Mouse (Mus musculus): ENCODE results near the gene Rasa3. TPM values are rescaled to one million over a fixed set of nuclear protein-coding genes. Genes with fewer than 3 reads are reported as not detected.
A peak's percentile ranks its signal among the peaks of the same experiment; 100 is the strongest.

Rasa3 gene
- total and polyA plus RNA-seq, 3 experiments = 22.4 to 28.0 TPM; not detected in 1

GRCm38 (mm10) chr8:13678182-13678581, 779 bp upstream of the Rasa3 start:
- TF ChIP-seq MAFK (IDR thresholded peaks at IDR 0.05; ENCODE audit: borderline replicate concordance, low read depth, low read length) (no peak), MXI1 (IDR thresholded peaks at IDR 0.05; ENCODE audit: low read depth, low read length) (no peak; the same call in 1 of the 2 replicates), SIN3A (IDR thresholded peaks at IDR 0.05; ENCODE audit: low read length) (no peak), ELF1 (IDR thresholded peaks at IDR 0.05; ENCODE audit: low read depth, low read length) (peak; percentile 55; the same call in 1 of the 2 replicates), SMC3 (IDR thresholded peaks at IDR 0.05; ENCODE audit: low read depth, low read length) (no peak), POLR2AphosphoS2 (IDR thresholded peaks at IDR 0.05; ENCODE audit: low read length) (no peak), TCF12 (IDR thresholded peaks at IDR 0.05; ENCODE audit: low read depth, low read length) (no peak), MEF2A (IDR thresholded peaks at IDR 0.05; ENCODE audit: extremely low read depth, insufficient replicate concordance, low read depth, low read length, poor library complexity, severe bottlenecking) (no peak)
- Histone ChIP-seq H3K9me3 (replicated peaks; ENCODE audit: insufficient read depth, low read length) (no peaks in the 10 kb centered on the region), H3K79me2 (ENCODE audit: control insufficient read depth, insufficient read depth, low read length, poor library complexity) (peaks cover 28% of the 10 kb centered on the region), H3K4me3 (ENCODE audit: control insufficient read depth in 1 of 2, insufficient read depth in 1 of 2, low read depth in 2 of 2, low read length in 2 of 2) (peak overlapping the region; percentile 59 to 83), H3K9ac (ENCODE audit: control insufficient read depth, low read depth, low read length, poor library complexity, severe bottlenecking) (peak overlapping the region; percentile 59), H3K36me3 (ENCODE audit: control insufficient read depth in 1 of 2, insufficient read depth in 2 of 2, low read length in 2 of 2) (peaks cover 0 to 11% of the 10 kb centered on the region in 2 experiments; a peak in 2 of 4 replicates), H3K27ac (ENCODE audit: control insufficient read depth, low read depth, low read length) (peak overlapping the region; percentile 17), H3K27me3 (ENCODE audit: control insufficient read depth in 1 of 2, insufficient read depth in 2 of 2, low read length in 2 of 2) (no peaks in the 10 kb centered on the region), H3K4me1 (ENCODE audit: control insufficient read depth in 1 of 2, insufficient read depth in 2 of 2, low read length in 2 of 2) (peaks cover 11 to 26% of the 10 kb centered on the region in 2 experiments)
- peak; percentile 79 for DNase-seq (ENCODE audit: low read depth, low spot score)

- H3K4me1 ChIP-seq (ENCODE audit: control insufficient read depth in 1 of 2, insufficient read depth in 2 of 2, low read length in 2 of 2) = peaks cover 16 to 37% of the 10 kb centered on the region in 2 experiments
- DNase-seq (ENCODE audit: low read depth, low spot score) = peak; percentile 79
- H3K79me2 ChIP-seq (ENCODE audit: control insufficient read depth, insufficient read depth, low read length, poor library complexity) = peaks cover 33% of the 10 kb centered on the region
- H3K4me3 ChIP-seq (ENCODE audit: control insufficient read depth in 1 of 2, insufficient read depth in 1 of 2, low read depth in 2 of 2, low read length in 2 of 2) = peak overlapping the region; percentile 69 to 97
- H3K9me3 ChIP-seq (replicated peaks; ENCODE audit: insufficient read depth, low read length) = no peaks in the 10 kb centered on the region
- H3K27me3 ChIP-seq (ENCODE audit: control insufficient read depth in 1 of 2, insufficient read depth in 2 of 2, low read length in 2 of 2) = no peaks in the 10 kb centered on the region
- H3K9ac ChIP-seq (ENCODE audit: control insufficient read depth, low read depth, low read length, poor library complexity, severe bottlenecking) = peak overlapping the region; percentile 81
- TF ChIP-seq TCF12 (IDR thresholded peaks at IDR 0.05; ENCODE audit: low read depth, low read length) = peak; percentile 16; the same call in 1 of the 2 replicates
- no peak for TF ChIP-seq TBP (IDR thresholded peaks at IDR 0.05; ENCODE audit: low read depth, low read length)
- TF ChIP-seq MAX (IDR thresholded peaks at IDR 0.05; ENCODE audit: low read length) = peak; percentile 53
- no peak for TF ChIP-seq RAD21 (IDR thresholded peaks at IDR 0.05; ENCODE audit: low read depth, low read length)
- peak; percentile 53; the same call in 1 of the 2 replicates for TF ChIP-seq NRF1 (IDR thresholded peaks at IDR 0.05; ENCODE audit: insufficient read depth, low read depth, low read length, poor library complexity, severe bottlenecking)
- TF ChIP-seq POLR2A (IDR thresholded peaks at IDR 0.05; ENCODE audit: control insufficient read depth in 1 of 2, insufficient read depth in 1 of 2, low read depth in 1 of 2, low read length in 2 of 2, poor library complexity in 1 of 2) = no peak
- TF ChIP-seq E2F4 (IDR thresholded peaks at IDR 0.05; ENCODE audit: borderline replicate concordance, low read depth, low read length) = no peak
- TF ChIP-seq USF2 (IDR thresholded peaks at IDR 0.05; ENCODE audit: borderline replicate concordance in 1 of 2, insufficient read depth in 1 of 2, low read depth in 1 of 2, low read length in 2 of 2) = no peak
- TF ChIP-seq POLR2AphosphoS2 (IDR thresholded peaks at IDR 0.05; ENCODE audit: low read length) = no peak
- peak; percentile 61 for TF ChIP-seq MXI1 (IDR thresholded peaks at IDR 0.05; ENCODE audit: low read depth, low read length)
- peak; percentile 79 for TF ChIP-seq ZNF384 (IDR thresholded peaks at IDR 0.05; ENCODE audit: low read depth, low read length)
- TF ChIP-seq ELF1 (IDR thresholded peaks at IDR 0.05; ENCODE audit: low read depth, low read length) = 0 out of 2 replicates have a peak, but pooled peaks have one; percentile 19
- no peak for TF ChIP-seq USF1 (IDR thresholded peaks at IDR 0.05; ENCODE audit: low read depth, low read length)
- TF ChIP-seq ZC3H11A (IDR thresholded peaks at IDR 0.05; ENCODE audit: low read depth, low read length) = no peak
- peak; percentile 16 for TF ChIP-seq MYC (IDR thresholded peaks at IDR 0.05; ENCODE audit: low read depth, low read length)
- no peak for TF ChIP-seq HCFC1 (IDR thresholded peaks at IDR 0.05; ENCODE audit: low read depth, low read length)
- H3K27ac ChIP-seq (ENCODE audit: control insufficient read depth, low read depth, low read length) = peak overlapping the region; percentile 58
- H3K36me3 ChIP-seq (ENCODE audit: control insufficient read depth in 1 of 2, insufficient read depth in 2 of 2, low read length in 2 of 2) = peaks cover 0 to 21% of the 10 kb centered on the region in 2 experiments; a peak in 2 of 4 replicates
Measured at GRCm38 (mm10) chr8:13676701-13677412, 546 bp downstream of the Rasa3 start.

Data from MEL (cell line).